Mouse (Mus musculus): ENCODE results near the gene Calhm4. TPM values are rescaled to one million over a fixed set of nuclear protein-coding genes. Genes with fewer than 3 reads are reported as not detected.

Gene Calhm4
- polyA plus RNA-seq, 1 experiment: not detected

Other genes starting within 250 kb of the Calhm4 start
- gene Sult3a1, start 186.6 kb downstream of the Calhm4 start, polyA plus RNA-seq (2012; rRNA removed): not detected in 2 replicates
- gene Rsph4a, start 139.2 kb downstream of the Calhm4 start, polyA plus RNA-seq (2012; rRNA removed): 0.05 TPM in 1 of 2 replicates, not detected in the other
- 0.84 and 2.4 TPM in 2 replicates for gene Zup1, start 93.0 kb downstream of the Calhm4 start, polyA plus RNA-seq (2012; rRNA removed)
- 19.9 and 29.3 TPM in 2 replicates for gene Rwdd1, start 24.7 kb downstream of the Calhm4 start, polyA plus RNA-seq (2012; rRNA removed)
- gene Trappc3l, start 6.7 kb downstream of the Calhm4 start, polyA plus RNA-seq (2012; rRNA removed): not detected in 2 replicates
- gene Calhm5, start 52.2 kb upstream of the Calhm4 start, polyA plus RNA-seq (2012; rRNA removed): 0.14 and 0.15 TPM in 2 replicates
- gene Calhm6, start 83.7 kb upstream of the Calhm4 start, polyA plus RNA-seq (2012; rRNA removed): 4.3 and 5.4 TPM in 2 replicates
- 3.2 and 3.5 TPM in 2 replicates for gene Dse, start 163.4 kb upstream of the Calhm4 start, polyA plus RNA-seq (2012; rRNA removed)
- 9.9 and 16.6 TPM in 2 replicates for gene Tspyl1, start 237.9 kb upstream of the Calhm4 start, polyA plus RNA-seq (2012; rRNA removed)